Mouse (Mus musculus) limb, embryonic 13.5 days (tissue): Measurements from ENCODE around the gene Slc4a10. TPM values are rescaled to one million over a fixed set of nuclear protein-coding genes. Genes with fewer than 3 reads are reported as not detected.

Experiments
- ATAC-seq: fragments of 200-750 bp; cut with Nextera tagmentation; 2 replicates; pipeline ENCODE4 v1.8.0; 2017; ENCODE audit warnings: low read depth, moderate number of reproducible peaks, moderate TSS enrichment; ENCODE audit not compliant: low FRiP score
- H3K27ac ChIP-seq: fragments of 300-500 bp; sonication (generic); 2 replicates; pipeline ENCODE4 v1.5.1; 2015; ENCODE audit warnings: inconsistent platforms, mild to moderate bottlenecking, moderate library complexity
- H3K27me3 ChIP-seq: fragments of 300-500 bp; sonication (generic); 2 replicates; pipeline ENCODE4 v1.6.1; 2015; ENCODE audit warnings: mild to moderate bottlenecking, inconsistent platforms
- H3K36me3 ChIP-seq: fragments of 300-500 bp; sonication (generic); 2 replicates; pipeline ENCODE4 v1.6.1; 2015; ENCODE audit warnings: inconsistent platforms, mild to moderate bottlenecking, moderate library complexity
- H3K4me1 ChIP-seq: fragments of 300-500 bp; sonication (generic); 2 replicates; pipeline ENCODE4 v1.6.1; 2015; ENCODE audit warnings: inconsistent platforms
- H3K4me2 ChIP-seq: fragments of 300-500 bp; sonication (generic); replicated peaks from 2 replicates; pipeline ENCODE4 v1.6.1; 2015; ENCODE audit warnings: inconsistent platforms, mild to moderate bottlenecking, moderate library complexity
- H3K4me3 ChIP-seq: fragments of 300-500 bp; sonication (generic); 2 replicates; pipeline ENCODE4 v1.5.1; 2015; ENCODE audit warnings: moderate library complexity, mild to moderate bottlenecking, inconsistent platforms
- H3K9ac ChIP-seq: fragments of 300-500 bp; sonication (generic); 2 replicates; pipeline ENCODE4 v1.6.1; 2015; ENCODE audit warnings: mild to moderate bottlenecking, inconsistent platforms
- H3K9me3 ChIP-seq: fragments of 300-500 bp; sonication (generic); 2 replicates; pipeline ENCODE4 v1.6.1; 2016; ENCODE audit warnings: inconsistent platforms
- WGBS: fragments of 180-500 bp; shearing (Covaris S2); methylation state at CpG from one replicate; pipeline ENCODE4 v1.1.7; 2015; 5-methylcytosine and 5-hydroxymethylcytosine counted together
- polyA plus RNA-seq: library from polyadenylated mRNA; unstranded; fragments of >200 nt; fragmentation: Nextera tagmentation; extraction: Ambion mirVana; gene quantifications from 2 replicates; pipeline ENCODE4 v1.2.1, GENCODE M21; 2015

The Slc4a10 gene
- polyA plus RNA-seq, 1 experiment from 2014 or later: 0.13 TPM

GRCm38 (mm10) chr2:62334397-62335243 is 288.4 kb downstream of the Slc4a10 start:
- Histone ChIP-seq H3K9me3 (no peaks in the 10 kb centered on the region), H3K27me3 (no peaks in the 10 kb centered on the region), H3K4me1 (0 out of 2 replicates have a peak, but pooled peaks cover 3% of the 10 kb centered on the region), H3K4me3 (no peak overlapping the region), H3K36me3 (no peaks in the 10 kb centered on the region), H3K9ac (no peak overlapping the region), H3K27ac (no peak overlapping the region), H3K4me2 (no peak overlapping the region)
- ATAC-seq: no peak
- WGBS: 79% methylated on average over 4 of the region's 4 CpGs

DNA sequence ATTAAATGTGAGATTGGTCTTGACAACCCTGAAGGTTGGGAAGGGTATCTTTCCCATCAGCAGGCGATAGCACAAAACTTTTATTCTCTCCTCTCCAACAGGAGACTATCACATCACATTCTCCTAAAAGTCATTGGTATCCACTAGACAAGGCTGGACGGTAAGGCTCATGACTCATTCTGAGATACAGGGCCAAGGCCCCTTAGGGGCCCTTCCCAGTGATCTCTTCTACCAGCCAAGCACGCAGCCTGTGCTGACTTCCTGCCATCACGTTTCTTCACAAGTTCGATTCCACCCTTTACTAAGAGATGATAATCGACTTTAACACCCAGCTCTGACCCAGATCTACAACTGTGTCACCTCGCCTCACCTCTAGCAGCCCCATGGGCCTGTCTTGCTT is 290.8 kb downstream of the Slc4a10 start:
- no peak overlapping the region for H3K4me3 ChIP-seq
- 86% methylated on average over 7 of the region's 7 CpGs for WGBS
- no peak for ATAC-seq

DNA sequence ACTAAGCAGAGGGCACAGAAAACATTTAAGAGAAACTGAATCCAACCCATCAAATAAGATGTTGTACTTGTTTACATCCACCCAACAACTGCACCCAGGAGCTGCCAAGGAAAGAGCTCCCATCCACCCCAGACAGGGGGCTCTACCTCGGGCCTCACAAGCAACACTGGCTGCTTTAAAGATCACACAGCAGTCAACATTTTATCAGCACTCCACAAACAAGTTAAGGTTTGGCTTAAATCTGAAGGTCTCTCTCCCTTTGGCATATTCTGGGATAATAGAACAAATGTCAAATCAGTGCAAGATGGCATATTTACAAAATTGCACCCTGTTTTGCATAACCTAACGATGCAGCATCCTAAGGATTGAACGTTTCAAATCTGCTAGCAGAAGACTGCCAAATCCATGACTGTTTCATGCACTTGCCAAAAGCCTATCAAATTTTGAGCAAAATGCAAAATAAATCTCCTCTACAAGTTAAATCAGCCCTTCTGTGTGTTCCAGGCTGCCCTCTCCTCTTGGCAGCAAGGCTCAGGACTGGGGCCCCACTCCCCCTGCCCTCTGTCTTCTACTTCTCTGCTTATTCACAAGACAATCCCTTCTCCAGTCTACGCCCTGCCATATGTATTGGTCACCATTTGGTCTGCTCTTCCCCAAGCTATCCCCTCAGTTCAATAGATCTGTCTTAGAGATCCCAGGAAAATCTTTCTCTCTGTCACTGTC is 293.1 kb downstream of the Slc4a10 start:
- 0 out of 2 replicates have a peak, but pooled peaks cover 6% of the 10 kb centered on the region for H3K27me3 ChIP-seq
- H3K9me3 ChIP-seq: no peaks in the 10 kb centered on the region
- H3K4me1 ChIP-seq: no peaks in the 10 kb centered on the region
- no peak overlapping the region for H3K9ac ChIP-seq
- ATAC-seq: no peak
- H3K27ac ChIP-seq: no peak overlapping the region
- 69% methylated on average over 4 of the region's 4 CpGs for WGBS
- H3K4me3 ChIP-seq: no peak overlapping the region
- no peaks in the 10 kb centered on the region for H3K36me3 ChIP-seq
- no peak overlapping the region for H3K4me2 ChIP-seq

More for the DNA sequence above, 290.8 kb downstream of the Slc4a10 start:
- Histone ChIP-seq H3K4me2 (no peak overlapping the region), H3K27ac (no peak overlapping the region), H3K36me3 (no peaks in the 10 kb centered on the region), H3K9me3 (no peaks in the 10 kb centered on the region), H3K4me1 (0 out of 2 replicates have a peak, but pooled peaks cover 3% of the 10 kb centered on the region), H3K9ac (no peak overlapping the region), H3K27me3 (0 out of 2 replicates have a peak, but pooled peaks cover 3% of the 10 kb centered on the region)

DNA sequence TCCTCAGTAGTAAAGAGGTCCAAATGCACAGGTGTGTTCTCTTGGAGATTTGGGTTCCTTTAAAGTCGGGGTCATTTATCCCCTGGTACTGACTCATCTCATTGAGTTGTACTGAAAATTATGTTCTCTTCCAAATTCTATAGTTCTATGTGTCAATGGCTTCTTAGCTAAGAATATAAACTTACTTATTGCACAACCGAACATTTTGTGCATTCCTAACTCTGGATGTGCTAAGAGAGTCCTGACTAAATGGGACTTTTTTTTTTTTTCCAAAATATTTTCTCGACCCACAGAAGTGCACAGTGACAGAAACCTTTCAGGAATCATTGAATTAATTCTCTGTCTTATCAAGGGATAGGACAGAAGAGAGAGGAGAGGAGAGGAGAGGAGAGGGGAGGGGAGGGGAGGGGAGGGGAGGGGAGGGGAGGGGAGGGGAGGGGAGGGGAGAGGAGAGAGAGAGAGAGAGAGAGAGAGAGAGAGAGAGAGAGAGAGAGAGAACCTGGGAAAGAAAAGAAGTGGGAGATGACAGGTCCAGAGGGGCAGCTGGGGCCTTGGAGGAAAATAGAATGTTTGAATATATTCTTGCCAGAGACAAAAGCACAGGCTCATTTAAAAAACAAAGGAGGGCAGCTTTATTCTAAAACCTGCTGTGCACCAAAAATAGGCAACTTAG is 294.9 kb downstream of the Slc4a10 start:
- H3K27me3 ChIP-seq: 0 out of 2 replicates have a peak, but pooled peaks cover 6% of the 10 kb centered on the region
- no peaks in the 10 kb centered on the region for H3K36me3 ChIP-seq
- no peaks in the 10 kb centered on the region for H3K4me1 ChIP-seq
- H3K27ac ChIP-seq: no peak overlapping the region
- H3K9me3 ChIP-seq: no peaks in the 10 kb centered on the region
- H3K4me3 ChIP-seq: no peak overlapping the region
- no peak for ATAC-seq
- no peak overlapping the region for H3K9ac ChIP-seq
- H3K4me2 ChIP-seq: no peak overlapping the region
- WGBS: 77% methylated on average over 3 of the region's 3 CpGs

DNA sequence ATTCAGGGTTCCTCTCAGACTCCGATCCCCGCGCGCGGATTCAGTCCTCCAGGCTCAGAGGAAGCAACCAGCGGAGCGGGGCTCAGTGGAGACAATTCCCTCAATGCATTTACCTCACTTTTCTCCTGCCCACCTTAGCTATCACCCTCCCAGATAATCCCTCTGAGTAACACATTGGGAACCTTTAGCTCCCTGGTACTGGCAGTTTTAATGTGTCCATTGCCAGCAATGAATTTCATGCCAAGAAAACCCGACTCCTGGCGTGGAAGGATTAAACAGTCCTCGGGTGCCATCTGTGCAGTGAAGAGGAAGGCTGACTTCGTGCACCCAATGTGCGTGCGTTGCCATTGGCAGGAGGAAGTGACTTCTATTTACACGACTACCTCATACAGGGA is 295.5 kb downstream of the Slc4a10 start:
- no peak for ATAC-seq
- Histone ChIP-seq H3K9me3 (no peaks in the 10 kb centered on the region), H3K36me3 (no peaks in the 10 kb centered on the region), H3K27me3 (0 out of 2 replicates have a peak, but pooled peaks cover 6% of the 10 kb centered on the region), H3K27ac (no peak overlapping the region), H3K4me3 (no peak overlapping the region), H3K4me1 (no peaks in the 10 kb centered on the region), H3K9ac (no peak overlapping the region), H3K4me2 (no peak overlapping the region)
- WGBS: 52% methylated on average over 14 of the region's 14 CpGs

DNA sequence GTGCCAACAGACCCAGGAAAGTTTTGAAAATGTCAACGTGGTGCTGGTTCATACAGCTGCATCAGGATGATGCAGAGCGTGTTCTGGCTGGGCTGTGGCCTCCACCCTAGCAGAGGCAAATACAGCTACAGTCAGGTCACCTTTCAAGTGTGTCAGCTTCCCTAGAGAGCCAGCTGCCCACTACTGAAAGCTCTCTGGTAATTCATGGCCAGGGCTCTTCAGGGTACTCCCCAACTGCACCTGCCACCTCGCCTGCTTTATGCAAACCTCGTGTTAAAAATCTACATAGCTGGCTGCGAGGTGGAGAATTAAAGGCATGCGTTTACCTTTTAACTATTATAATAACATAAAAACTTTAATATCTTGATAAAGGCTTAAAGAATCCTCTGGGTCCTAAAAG is 298.1 kb downstream of the Slc4a10 start:
- 52% methylated on average over 6 of the region's 6 CpGs for WGBS
- Histone ChIP-seq H3K4me3 (no peak overlapping the region), H3K9ac (no peak overlapping the region), H3K36me3 (no peaks in the 10 kb centered on the region), H3K4me2 (no peak overlapping the region), H3K9me3 (no peaks in the 10 kb centered on the region), H3K27me3 (0 out of 2 replicates have a peak, but pooled peaks cover 6% of the 10 kb centered on the region), H3K27ac (no peak overlapping the region), H3K4me1 (no peaks in the 10 kb centered on the region)
- no peak for ATAC-seq

- H3K4me1 ChIP-seq: no peaks in the 10 kb centered on the region
- 0 out of 2 replicates have a peak, but pooled peaks cover 6% of the 10 kb centered on the region for H3K27me3 ChIP-seq
- H3K4me3 ChIP-seq: no peak overlapping the region
- H3K27ac ChIP-seq: no peak overlapping the region
- no peak overlapping the region for H3K9ac ChIP-seq
- no peaks in the 10 kb centered on the region for H3K36me3 ChIP-seq
- ATAC-seq: no peak
- no peaks in the 10 kb centered on the region for H3K9me3 ChIP-seq
- no peak overlapping the region for H3K4me2 ChIP-seq
- 22% methylated on average over 1 of the region's 1 CpGs for WGBS
Measured at GRCm38 (mm10) chr2:62346771-62347170, 300.5 kb downstream of the Slc4a10 start.

DNA sequence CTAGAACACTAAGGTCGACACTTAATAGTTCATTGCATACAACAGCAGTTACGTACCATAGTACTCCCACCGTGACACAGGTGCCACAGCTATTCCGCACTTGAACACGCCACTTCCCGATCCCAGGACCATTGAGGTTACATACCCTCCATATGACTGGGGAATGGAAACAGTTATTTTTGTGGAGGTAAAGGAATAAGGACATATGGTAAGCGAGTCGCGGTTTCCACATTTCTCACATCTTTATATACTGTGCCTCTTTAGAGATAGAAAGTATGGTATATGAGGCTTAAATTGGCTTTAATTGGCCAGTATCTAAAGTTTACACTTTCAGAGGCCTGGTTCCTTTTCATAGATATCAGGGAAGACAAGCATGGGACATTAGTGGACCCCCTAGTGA is 301.5 kb downstream of the Slc4a10 start:
- no peaks in the 10 kb centered on the region for H3K36me3 ChIP-seq
- no peaks in the 10 kb centered on the region for H3K4me1 ChIP-seq
- no peak for ATAC-seq
- H3K9me3 ChIP-seq: no peaks in the 10 kb centered on the region
- 91% methylated on average over 9 of the region's 9 CpGs for WGBS
- H3K4me2 ChIP-seq: no peak overlapping the region
- no peaks in the 10 kb centered on the region for H3K27me3 ChIP-seq
- H3K9ac ChIP-seq: no peak overlapping the region
- no peak overlapping the region for H3K4me3 ChIP-seq
- no peak overlapping the region for H3K27ac ChIP-seq

DNA sequence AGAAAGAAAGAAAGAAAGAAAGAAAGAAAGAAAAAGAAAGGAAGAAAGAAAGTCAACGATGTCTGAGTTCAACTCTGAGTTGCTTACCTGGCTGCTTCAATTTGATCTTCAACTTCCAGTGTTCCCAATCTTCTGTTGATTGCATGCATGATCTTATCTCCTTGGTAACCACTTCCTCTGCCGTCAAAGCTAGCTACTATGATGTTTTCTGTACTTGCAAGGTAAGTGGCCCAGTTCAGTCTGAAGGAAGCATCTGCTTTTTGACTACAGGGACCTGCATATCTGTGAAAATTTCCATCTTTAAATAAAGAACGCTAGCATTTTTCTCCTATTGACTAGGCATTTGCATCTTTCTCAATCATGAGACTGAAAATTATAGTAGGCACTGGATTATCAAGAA is 305.8 kb downstream of the Slc4a10 start:
- no peaks in the 10 kb centered on the region for H3K36me3 ChIP-seq
- H3K4me3 ChIP-seq: no peak overlapping the region
- no peaks in the 10 kb centered on the region for H3K4me1 ChIP-seq
- H3K4me2 ChIP-seq: no peak overlapping the region
- H3K27ac ChIP-seq: no peak overlapping the region
- H3K27me3 ChIP-seq: no peaks in the 10 kb centered on the region
- WGBS: 85% methylated on average over 3 of the region's 3 CpGs
- no peaks in the 10 kb centered on the region for H3K9me3 ChIP-seq
- H3K9ac ChIP-seq: no peak overlapping the region
- ATAC-seq: no peak

DNA sequence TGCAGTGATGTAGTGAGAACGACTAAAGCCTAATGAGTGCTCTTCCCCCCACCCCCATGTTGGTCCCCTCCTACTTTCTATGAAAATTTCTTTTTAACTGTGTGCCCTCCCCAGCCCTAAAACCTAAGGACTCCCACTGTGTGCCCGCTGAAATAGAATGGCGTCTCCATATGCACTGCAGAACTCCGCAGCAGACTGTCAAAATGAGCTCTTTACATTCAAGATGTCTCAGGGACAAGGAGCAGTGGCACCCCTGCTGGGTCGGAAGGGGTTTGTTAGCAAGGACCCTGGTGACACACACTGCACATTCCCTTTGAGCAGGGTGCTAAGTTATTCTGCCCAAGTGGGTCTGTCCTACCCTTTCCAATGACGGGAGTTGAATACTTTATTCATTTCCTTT is 309.5 kb downstream of the Slc4a10 start:
- no peak overlapping the region for H3K4me3 ChIP-seq
- no peaks in the 10 kb centered on the region for H3K4me1 ChIP-seq
- H3K4me2 ChIP-seq: no peak overlapping the region
- H3K36me3 ChIP-seq: no peaks in the 10 kb centered on the region
- no peaks in the 10 kb centered on the region for H3K27me3 ChIP-seq
- 45% methylated on average over 6 of the region's 6 CpGs for WGBS
- ATAC-seq: no peak
- no peak overlapping the region for H3K9ac ChIP-seq
- no peak overlapping the region for H3K27ac ChIP-seq
- H3K9me3 ChIP-seq: no peaks in the 10 kb centered on the region

GRCm38 (mm10) chr2:62356606-62357005 is 310.3 kb downstream of the Slc4a10 start:
- Histone ChIP-seq H3K27ac (no peak overlapping the region), H3K4me3 (no peak overlapping the region), H3K9me3 (no peaks in the 10 kb centered on the region), H3K4me1 (no peaks in the 10 kb centered on the region), H3K27me3 (no peaks in the 10 kb centered on the region), H3K9ac (0 out of 2 replicates have a peak overlapping the region, but pooled peaks have one; percentile 15), H3K4me2 (no peak overlapping the region), H3K36me3 (no peaks in the 10 kb centered on the region)
- WGBS: 71% methylated on average over 14 of the region's 14 CpGs
- ATAC-seq: no peak

DNA sequence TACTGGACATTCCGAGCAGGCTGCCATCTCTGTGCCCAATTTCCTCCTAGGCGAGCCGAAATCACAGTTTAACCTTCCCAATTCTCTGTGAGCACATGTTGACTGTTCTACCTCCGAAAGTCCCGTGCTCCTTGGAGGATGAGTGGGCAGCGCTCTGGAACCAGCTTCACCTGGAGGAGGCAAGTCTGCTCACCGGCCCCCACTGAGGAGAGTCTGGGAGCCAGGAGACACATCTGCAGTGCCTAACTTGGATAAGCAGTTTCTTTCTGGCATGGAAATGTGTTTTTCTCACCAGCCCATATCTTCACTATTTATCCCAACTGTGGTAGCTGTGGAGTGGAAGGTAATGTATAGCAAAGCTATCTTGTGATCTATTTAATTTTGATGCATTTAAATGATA is 311.0 kb downstream of the Slc4a10 start:
- Histone ChIP-seq H3K9ac (no peak overlapping the region), H3K9me3 (no peaks in the 10 kb centered on the region), H3K4me2 (no peak overlapping the region), H3K4me1 (no peaks in the 10 kb centered on the region), H3K27me3 (no peaks in the 10 kb centered on the region), H3K4me3 (no peak overlapping the region), H3K27ac (no peak overlapping the region), H3K36me3 (no peaks in the 10 kb centered on the region)
- ATAC-seq: no peak
- WGBS: 88% methylated on average over 7 of the region's 7 CpGs
